Mouse (Mus musculus): Measurements from ENCODE around the gene Odf3l2. TPM values are rescaled to one million over a fixed set of nuclear protein-coding genes. Genes with fewer than 3 reads are reported as not detected.

The Odf3l2 gene
- total and polyA plus RNA-seq, 3 experiments: not detected

DNA sequence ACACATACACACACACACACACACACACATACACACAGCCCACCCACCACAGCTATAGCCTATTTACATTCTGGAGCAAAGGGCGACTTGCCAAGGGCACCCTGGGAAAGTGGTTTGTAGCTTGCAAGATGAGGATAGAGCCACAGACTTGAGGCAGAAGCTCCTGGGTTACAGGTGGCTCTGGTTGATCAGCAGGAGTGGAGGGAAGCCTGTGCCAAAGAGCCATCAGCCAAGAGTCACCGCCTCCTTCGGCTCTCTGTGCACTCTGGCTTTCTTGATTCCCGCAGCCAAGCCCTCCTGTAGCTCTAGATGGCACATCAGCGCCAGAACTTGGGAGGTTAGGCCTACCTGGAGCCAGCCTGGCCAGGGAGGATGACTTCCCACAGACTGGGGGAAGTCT, 34.2 kb downstream of the Odf3l2 start (continued):
- no peak for TF ChIP-seq RAD21 (IDR thresholded peaks at IDR 0.05; ENCODE audit: low read depth, low read length)

DNA sequence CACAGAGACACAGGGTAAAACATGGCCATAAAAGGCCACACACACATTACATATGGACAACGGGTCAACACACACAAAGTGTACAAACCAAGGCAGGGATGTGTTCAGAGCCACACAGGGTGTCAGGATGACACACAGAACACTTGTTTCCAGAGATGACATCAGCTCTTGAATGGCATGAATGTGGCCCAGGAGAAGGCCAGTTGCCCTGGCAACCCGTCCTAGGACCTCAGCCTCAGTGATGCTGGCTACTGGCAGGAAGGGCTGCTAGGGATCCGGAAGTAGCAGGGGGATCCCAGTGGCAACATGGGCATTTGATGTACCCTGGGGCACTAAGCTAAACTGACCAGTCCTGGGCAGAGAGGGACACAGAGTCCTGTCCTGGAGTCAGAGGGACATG, 36.3 kb downstream of the Odf3l2 start:
- TF ChIP-seq RAD21 (IDR thresholded peaks at IDR 0.05; ENCODE audit: low read depth, low read length): no peak
- TF ChIP-seq POLR2AphosphoS2 (IDR thresholded peaks at IDR 0.05; ENCODE audit: low read length): no peak
- TF ChIP-seq USF2 (IDR thresholded peaks at IDR 0.05; ENCODE audit: borderline replicate concordance in 1 of 2, insufficient read depth in 1 of 2, low read depth in 1 of 2, low read length in 2 of 2): no peak
- TF ChIP-seq MYB (IDR thresholded peaks at IDR 0.05; ENCODE audit: low read depth, low read length): no peak
- no peak for TF ChIP-seq TCF12 (IDR thresholded peaks at IDR 0.05; ENCODE audit: low read depth, low read length)
- TF ChIP-seq ZMIZ1 (IDR thresholded peaks at IDR 0.05; ENCODE audit: low read depth, low read length): no peak
- no peak for TF ChIP-seq NRF1 (IDR thresholded peaks at IDR 0.05; ENCODE audit: insufficient read depth, low read depth, low read length, poor library complexity, severe bottlenecking)
- TF ChIP-seq UBTF (IDR thresholded peaks at IDR 0.05; ENCODE audit: borderline replicate concordance, insufficient read depth, low read depth, low read length): no peak
- no peak for TF ChIP-seq E2F4 (IDR thresholded peaks at IDR 0.05; ENCODE audit: borderline replicate concordance, low read depth, low read length)
- TF ChIP-seq CTCF (IDR thresholded peaks at IDR 0.05 in 2 of 3, conservative IDR thresholded peaks at IDR 0.05 in 1 of 3; ENCODE audit: control insufficient read depth in 1 of 3, insufficient read depth in 1 of 3, low read depth in 2 of 3, low read length in 3 of 3, poor library complexity in 1 of 3, severe bottlenecking in 1 of 3): no peak
- TF ChIP-seq MAX (IDR thresholded peaks at IDR 0.05; ENCODE audit: low read length): no peak
- TF ChIP-seq RCOR1 (IDR thresholded peaks at IDR 0.05; ENCODE audit: low read depth, low read length): no peak
- no peak for TF ChIP-seq BHLHE40 (IDR thresholded peaks at IDR 0.05; ENCODE audit: borderline replicate concordance, low read depth, low read length)
- TF ChIP-seq HCFC1 (IDR thresholded peaks at IDR 0.05; ENCODE audit: low read depth, low read length): no peak
- TF ChIP-seq TAL1 (IDR thresholded peaks at IDR 0.05; ENCODE audit: low read length): no peak
- no peak for TF ChIP-seq CHD1 (IDR thresholded peaks at IDR 0.05; ENCODE audit: low read depth, low read length)
- no peak for DNase-seq (ENCODE audit: low read depth, low spot score)
- Histone ChIP-seq H3K79me2 (ENCODE audit: control insufficient read depth, insufficient read depth, low read length, poor library complexity) (no peaks in the 10 kb centered on the region), H3K36me3 (ENCODE audit: control insufficient read depth in 1 of 2, insufficient read depth in 2 of 2, low read length in 2 of 2) (no peaks in the 10 kb centered on the region), H3K9ac (ENCODE audit: control insufficient read depth, low read depth, low read length, poor library complexity, severe bottlenecking) (no peak overlapping the region), H3K9me3 (replicated peaks; ENCODE audit: insufficient read depth, low read length) (no peaks in the 10 kb centered on the region), H3K4me3 (ENCODE audit: control insufficient read depth in 1 of 2, insufficient read depth in 1 of 2, low read depth in 2 of 2, low read length in 2 of 2) (no peak overlapping the region), H3K27me3 (ENCODE audit: control insufficient read depth in 1 of 2, insufficient read depth in 2 of 2, low read length in 2 of 2) (peaks cover 0 to 3% of the 10 kb centered on the region in 2 experiments; a peak in 2 of 4 replicates), H3K27ac (ENCODE audit: control insufficient read depth, low read depth, low read length) (no peak overlapping the region), H3K4me1 (ENCODE audit: control insufficient read depth in 1 of 2, insufficient read depth in 2 of 2, low read length in 2 of 2) (no peaks in the 10 kb centered on the region)

DNA sequence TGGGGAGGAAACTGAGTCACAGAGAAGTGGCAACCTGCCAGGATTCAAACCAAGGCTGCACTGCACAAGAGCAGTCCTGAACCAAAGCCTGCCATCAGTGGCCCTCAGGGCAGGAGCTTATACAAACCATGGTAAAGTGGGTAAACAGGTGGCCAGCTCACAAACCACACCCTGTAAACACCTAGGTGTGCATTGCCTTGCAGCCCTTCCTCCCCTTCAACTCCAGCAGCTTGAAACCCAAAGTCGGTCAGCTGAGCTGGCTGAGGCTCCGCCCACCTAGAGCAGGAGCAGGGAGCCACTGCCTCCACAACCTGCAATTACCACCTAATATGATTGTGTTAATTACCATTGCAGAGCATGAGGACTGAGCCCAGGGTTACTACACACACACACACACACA, 37.6 kb downstream of the Odf3l2 start:
- Histone ChIP-seq H3K4me1 (ENCODE audit: control insufficient read depth in 1 of 2, insufficient read depth in 2 of 2, low read length in 2 of 2) (no peaks in the 10 kb centered on the region), H3K27ac (ENCODE audit: control insufficient read depth, low read depth, low read length) (no peak overlapping the region), H3K9ac (ENCODE audit: control insufficient read depth, low read depth, low read length, poor library complexity, severe bottlenecking) (no peak overlapping the region), H3K4me3 (ENCODE audit: control insufficient read depth in 1 of 2, insufficient read depth in 1 of 2, low read depth in 2 of 2, low read length in 2 of 2) (no peak overlapping the region), H3K79me2 (ENCODE audit: control insufficient read depth, insufficient read depth, low read length, poor library complexity) (no peaks in the 10 kb centered on the region), H3K36me3 (ENCODE audit: control insufficient read depth in 1 of 2, insufficient read depth in 2 of 2, low read length in 2 of 2) (no peaks in the 10 kb centered on the region), H3K27me3 (ENCODE audit: control insufficient read depth in 1 of 2, insufficient read depth in 2 of 2, low read length in 2 of 2) (peaks cover 0 to 3% of the 10 kb centered on the region in 2 experiments; a peak in 3 of 4 replicates), H3K9me3 (replicated peaks; ENCODE audit: insufficient read depth, low read length) (no peaks in the 10 kb centered on the region)
- TF ChIP-seq POLR2A (IDR thresholded peaks at IDR 0.05; ENCODE audit: control insufficient read depth in 1 of 2, insufficient read depth in 1 of 2, low read depth in 1 of 2, low read length in 2 of 2, poor library complexity in 1 of 2) (no peak), RAD21 (IDR thresholded peaks at IDR 0.05; ENCODE audit: low read depth, low read length) (no peak), MYC (IDR thresholded peaks at IDR 0.05; ENCODE audit: low read depth, low read length) (no peak), ZNF384 (IDR thresholded peaks at IDR 0.05; ENCODE audit: low read depth, low read length) (no peak), CHD1 (IDR thresholded peaks at IDR 0.05; ENCODE audit: low read depth, low read length) (no peak), TAL1 (IDR thresholded peaks at IDR 0.05; ENCODE audit: low read length) (no peak), USF1 (IDR thresholded peaks at IDR 0.05; ENCODE audit: low read depth, low read length) (no peak), ETS1 (IDR thresholded peaks at IDR 0.05; ENCODE audit: low read depth, low read length) (no peak), SIN3A (IDR thresholded peaks at IDR 0.05; ENCODE audit: low read length) (no peak), JUND (IDR thresholded peaks at IDR 0.05; ENCODE audit: low read depth, low read length) (no peak), SMC3 (IDR thresholded peaks at IDR 0.05; ENCODE audit: low read depth, low read length) (no peak)
- no peak for DNase-seq (ENCODE audit: low read depth, low spot score)

All from MEL (cell line).